Mouse (Mus musculus): Measurements from ENCODE around the gene Dnajc11. TPM values are rescaled to one million over a fixed set of nuclear protein-coding genes. Genes with fewer than 3 reads are reported as not detected.

Gene Dnajc11
- polyA plus RNA-seq, 1 experiment = 61.5 TPM

DNA sequence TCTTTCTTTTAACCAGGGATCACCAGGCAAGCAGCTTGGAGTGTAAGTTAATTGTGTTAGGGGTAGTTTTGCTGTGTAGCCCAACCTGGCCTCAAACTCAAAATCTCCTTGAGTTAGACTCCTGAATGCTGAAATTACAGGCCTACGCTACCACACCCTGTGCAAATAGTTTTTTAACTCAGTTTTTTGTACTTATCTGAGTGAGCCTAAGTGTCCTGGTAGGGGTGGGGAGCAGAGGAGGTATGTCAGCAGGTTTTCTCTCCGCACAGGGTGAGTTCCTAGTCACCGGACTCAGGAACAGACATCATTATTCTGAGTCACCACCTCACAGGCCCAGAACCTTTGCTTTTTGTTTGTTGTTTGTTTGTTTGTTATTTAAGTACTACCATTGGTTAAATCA lies 68.6 kb downstream of the Dnajc11 start:
- Histone ChIP-seq H3K79me2 (ENCODE audit: control insufficient read depth, insufficient read depth) (no peaks in the 10 kb centered on the region), H3K27me3 (ENCODE audit: control insufficient read depth, insufficient read depth, insufficient read length) (no peaks in the 10 kb centered on the region), H3K36me3 (ENCODE audit: control insufficient read depth, insufficient read depth) (no peaks in the 10 kb centered on the region), H3ac (ENCODE audit: control insufficient read depth, insufficient read length, low read depth) (no peak overlapping the region), H3K79me3 (ENCODE audit: low read depth) (no peaks in the 10 kb centered on the region), H3K4me3 (ENCODE audit: insufficient read depth, poor library complexity, severe bottlenecking) (no peak overlapping the region)
- no peak for TF ChIP-seq MAX (IDR thresholded peaks at IDR 0.05)
- TF ChIP-seq CEBPB (IDR thresholded peaks at IDR 0.05; ENCODE audit: low read depth) = no peak
- TF ChIP-seq USF1 (IDR thresholded peaks at IDR 0.05; ENCODE audit: low read depth) = no peak
- TF ChIP-seq MYOG (IDR thresholded peaks at IDR 0.05; ENCODE audit: control insufficient read depth, extremely low read depth, insufficient read length) = no peak
- no peak for TF ChIP-seq FOSL1 (IDR thresholded peaks at IDR 0.05; ENCODE audit: insufficient read depth, low read length, poor library complexity, severe bottlenecking)
- TF ChIP-seq CTCF (IDR thresholded peaks at IDR 0.05; ENCODE audit: control insufficient read depth, insufficient read depth, insufficient read length) = no peak
- TF ChIP-seq MYOD1 (IDR thresholded peaks at IDR 0.05; ENCODE audit: control insufficient read depth, insufficient read length, low read depth) = no peak

DNA sequence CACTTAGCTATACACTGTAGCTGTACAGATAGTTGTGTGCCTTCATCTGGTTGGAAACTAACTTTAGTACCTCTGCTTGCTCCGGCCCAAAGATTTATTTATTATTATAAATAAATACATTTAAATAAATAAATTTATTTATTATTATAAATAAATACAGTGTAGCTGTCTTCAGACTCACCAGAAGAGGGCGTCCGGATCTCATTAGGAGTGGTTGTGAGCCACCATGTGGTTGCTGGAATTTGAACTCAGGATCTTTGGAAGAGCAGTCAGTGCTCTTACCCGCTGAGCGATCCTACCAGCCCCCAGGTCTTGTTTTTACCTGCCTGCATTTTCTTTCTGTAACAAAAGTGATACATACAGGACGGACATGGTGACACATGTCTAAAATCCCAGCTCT lies 72.6 kb downstream of the Dnajc11 start:
- peaks cover 24% of the 10 kb centered on the region for H3K79me2 ChIP-seq (ENCODE audit: control insufficient read depth, insufficient read depth)
- peaks cover 14% of the 10 kb centered on the region for H3K79me3 ChIP-seq (ENCODE audit: low read depth)
- H3K36me3 ChIP-seq (ENCODE audit: control insufficient read depth, insufficient read depth) = peaks cover 5% of the 10 kb centered on the region
- TF ChIP-seq MYOG (IDR thresholded peaks at IDR 0.05; ENCODE audit: control insufficient read depth, extremely low read depth, insufficient read length) (no peak), MYOD1 (IDR thresholded peaks at IDR 0.05; ENCODE audit: control insufficient read depth, insufficient read length, low read depth) (no peak), FOSL1 (IDR thresholded peaks at IDR 0.05; ENCODE audit: insufficient read depth, low read length, poor library complexity, severe bottlenecking) (no peak), MAX (IDR thresholded peaks at IDR 0.05) (no peak), CTCF (IDR thresholded peaks at IDR 0.05; ENCODE audit: control insufficient read depth, insufficient read depth, insufficient read length) (no peak), USF1 (IDR thresholded peaks at IDR 0.05; ENCODE audit: low read depth) (no peak), CEBPB (IDR thresholded peaks at IDR 0.05; ENCODE audit: low read depth) (no peak)
- no peak overlapping the region for H3K4me3 ChIP-seq (ENCODE audit: insufficient read depth, poor library complexity, severe bottlenecking)
- no peaks in the 10 kb centered on the region for H3K27me3 ChIP-seq (ENCODE audit: control insufficient read depth, insufficient read depth, insufficient read length)
- H3ac ChIP-seq (ENCODE audit: control insufficient read depth, insufficient read length, low read depth) = no peak overlapping the region

DNA sequence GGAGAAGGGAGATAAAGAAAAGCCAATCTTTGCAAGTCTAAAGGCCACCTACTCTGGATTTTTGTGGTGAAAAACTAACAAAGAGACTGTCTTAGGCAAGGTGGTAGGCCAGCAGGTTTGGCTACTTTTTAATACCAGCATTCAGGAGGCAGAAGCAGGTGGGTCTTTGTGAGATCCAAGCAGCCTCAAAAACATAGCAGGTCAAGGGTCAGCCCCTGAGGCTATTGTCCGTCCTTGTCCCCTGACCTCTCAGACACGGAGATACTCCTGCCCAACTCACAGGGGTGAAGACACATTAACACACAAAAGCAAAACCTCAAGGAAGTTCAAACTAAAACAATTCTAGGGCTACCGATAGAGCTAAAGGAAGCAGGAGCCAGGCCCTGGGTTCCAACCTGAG lies 73.3 kb downstream of the Dnajc11 start:
- peaks cover 21% of the 10 kb centered on the region for H3K79me3 ChIP-seq (ENCODE audit: low read depth)
- no peak overlapping the region for H3ac ChIP-seq (ENCODE audit: control insufficient read depth, insufficient read length, low read depth)
- no peak for TF ChIP-seq USF1 (IDR thresholded peaks at IDR 0.05; ENCODE audit: low read depth)
- no peak for TF ChIP-seq CTCF (IDR thresholded peaks at IDR 0.05; ENCODE audit: control insufficient read depth, insufficient read depth, insufficient read length)
- no peak for TF ChIP-seq MYOG (IDR thresholded peaks at IDR 0.05; ENCODE audit: control insufficient read depth, extremely low read depth, insufficient read length)
- no peak for TF ChIP-seq MAX (IDR thresholded peaks at IDR 0.05)
- TF ChIP-seq CEBPB (IDR thresholded peaks at IDR 0.05; ENCODE audit: low read depth) = no peak
- TF ChIP-seq FOSL1 (IDR thresholded peaks at IDR 0.05; ENCODE audit: insufficient read depth, low read length, poor library complexity, severe bottlenecking) = no peak
- TF ChIP-seq MYOD1 (IDR thresholded peaks at IDR 0.05; ENCODE audit: control insufficient read depth, insufficient read length, low read depth) = no peak
- peaks cover 31% of the 10 kb centered on the region for H3K79me2 ChIP-seq (ENCODE audit: control insufficient read depth, insufficient read depth)
- no peaks in the 10 kb centered on the region for H3K27me3 ChIP-seq (ENCODE audit: control insufficient read depth, insufficient read depth, insufficient read length)
- no peak overlapping the region for H3K4me3 ChIP-seq (ENCODE audit: insufficient read depth, poor library complexity, severe bottlenecking)
- H3K36me3 ChIP-seq (ENCODE audit: control insufficient read depth, insufficient read depth) = peaks cover 11% of the 10 kb centered on the region

DNA sequence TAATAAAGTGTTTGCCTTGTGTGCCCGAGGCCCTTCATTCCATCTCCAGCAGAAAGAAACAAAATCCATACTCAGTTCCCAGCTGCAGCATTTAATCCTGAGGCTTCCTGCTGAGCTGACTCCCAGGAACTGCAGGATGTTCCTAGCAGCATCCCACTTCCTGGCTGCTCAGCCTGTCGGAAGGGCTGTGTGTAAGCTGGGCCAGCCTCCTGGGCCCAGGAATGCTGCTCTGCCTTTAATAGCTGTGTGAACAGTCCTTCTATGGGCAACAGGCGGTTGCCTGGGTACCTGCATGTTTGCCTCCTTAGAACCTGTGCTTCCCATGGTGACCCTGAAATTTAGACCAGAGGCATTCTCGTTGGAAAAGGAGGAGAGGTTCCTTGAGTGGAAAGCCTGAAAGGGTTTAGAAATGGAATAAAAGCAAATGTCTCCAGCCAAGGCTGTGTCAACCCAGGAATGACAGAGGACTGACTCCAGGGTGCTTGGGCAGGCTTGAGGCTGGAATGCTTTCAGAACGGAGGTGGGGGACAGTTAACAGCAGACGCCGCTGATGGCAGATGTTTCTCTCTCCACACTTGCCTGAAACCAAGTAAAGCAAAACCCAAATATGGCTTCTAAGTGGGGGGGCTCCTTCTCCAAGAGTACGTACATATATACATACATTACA lies 74.1 kb downstream of the Dnajc11 start:
- TF ChIP-seq CEBPB (IDR thresholded peaks at IDR 0.05; ENCODE audit: low read depth) = no peak
- TF ChIP-seq MAX (IDR thresholded peaks at IDR 0.05) = no peak
- TF ChIP-seq FOSL1 (IDR thresholded peaks at IDR 0.05; ENCODE audit: insufficient read depth, low read length, poor library complexity, severe bottlenecking) = no peak
- no peak for TF ChIP-seq USF1 (IDR thresholded peaks at IDR 0.05; ENCODE audit: low read depth)
- TF ChIP-seq MYOG (IDR thresholded peaks at IDR 0.05; ENCODE audit: control insufficient read depth, extremely low read depth, insufficient read length) = no peak
- no peak for TF ChIP-seq CTCF (IDR thresholded peaks at IDR 0.05; ENCODE audit: control insufficient read depth, insufficient read depth, insufficient read length)
- TF ChIP-seq MYOD1 (IDR thresholded peaks at IDR 0.05; ENCODE audit: control insufficient read depth, insufficient read length, low read depth) = no peak
- Histone ChIP-seq H3ac (ENCODE audit: control insufficient read depth, insufficient read length, low read depth) (peak overlapping the region; percentile 21), H3K27me3 (ENCODE audit: control insufficient read depth, insufficient read depth, insufficient read length) (no peaks in the 10 kb centered on the region), H3K79me3 (ENCODE audit: low read depth) (peaks cover 29% of the 10 kb centered on the region), H3K79me2 (ENCODE audit: control insufficient read depth, insufficient read depth) (peaks cover 39% of the 10 kb centered on the region), H3K4me3 (ENCODE audit: insufficient read depth, poor library complexity, severe bottlenecking) (peak overlapping the region; percentile 79), H3K36me3 (ENCODE audit: control insufficient read depth, insufficient read depth) (peaks cover 19% of the 10 kb centered on the region)

DNA sequence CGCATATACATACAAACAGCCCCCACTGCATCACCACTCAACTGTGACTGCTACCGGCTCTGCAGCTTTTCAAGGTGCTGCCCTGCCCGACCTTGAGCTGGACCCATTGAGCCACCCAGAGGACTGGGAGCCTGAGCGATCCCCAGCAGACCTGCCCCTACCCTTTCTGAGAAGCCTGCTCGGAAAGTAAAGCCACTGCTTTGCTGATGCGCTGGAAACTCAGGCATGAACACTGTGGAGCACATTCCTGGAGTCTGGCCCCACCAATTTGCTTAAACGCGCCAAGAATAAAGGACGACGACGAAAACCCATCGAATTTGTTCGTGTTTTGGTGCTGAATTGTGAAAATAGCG lies 74.6 kb downstream of the Dnajc11 start:
- Histone ChIP-seq H3ac (ENCODE audit: control insufficient read depth, insufficient read length, low read depth) (peak overlapping the region; percentile 50), H3K79me2 (ENCODE audit: control insufficient read depth, insufficient read depth) (peaks cover 44% of the 10 kb centered on the region), H3K79me3 (ENCODE audit: low read depth) (peaks cover 34% of the 10 kb centered on the region), H3K36me3 (ENCODE audit: control insufficient read depth, insufficient read depth) (peaks cover 24% of the 10 kb centered on the region), H3K27me3 (ENCODE audit: control insufficient read depth, insufficient read depth, insufficient read length) (no peaks in the 10 kb centered on the region), H3K4me3 (ENCODE audit: insufficient read depth, poor library complexity, severe bottlenecking) (peak overlapping the region; percentile 79)
- TF ChIP-seq FOSL1 (IDR thresholded peaks at IDR 0.05; ENCODE audit: insufficient read depth, low read length, poor library complexity, severe bottlenecking) (no peak), MYOG (IDR thresholded peaks at IDR 0.05; ENCODE audit: control insufficient read depth, extremely low read depth, insufficient read length) (no peak), CEBPB (IDR thresholded peaks at IDR 0.05; ENCODE audit: low read depth) (no peak), MAX (IDR thresholded peaks at IDR 0.05) (no peak), MYOD1 (IDR thresholded peaks at IDR 0.05; ENCODE audit: control insufficient read depth, insufficient read length, low read depth) (no peak), CTCF (IDR thresholded peaks at IDR 0.05; ENCODE audit: control insufficient read depth, insufficient read depth, insufficient read length) (no peak), USF1 (IDR thresholded peaks at IDR 0.05; ENCODE audit: low read depth) (no peak)

All from C2C12 (cell line).